Mouse (Mus musculus): ENCODE results near the gene Aqp1. TPM values are rescaled to one million over a fixed set of nuclear protein-coding genes. Genes with fewer than 3 reads are reported as not detected.

Gene Aqp1
- total RNA-seq (2021) = 100 to 1,000 TPM; 127 to 167 TPM
- long read RNA-seq, experiment 1, transcript Aqp1-201 (4 exons, 2,627 nt) = major isoform, 46 of 64 reads
- long read RNA-seq, experiment 1, partial matches to known transcripts = 17 of 64 reads
- long read RNA-seq, experiment 1, other reads (novel, unspliced or antisense) = 1 of 64 reads
- long read RNA-seq, experiment 2, transcript Aqp1-201 (4 exons, 2,627 nt) = major isoform, 49 of 67 reads
- long read RNA-seq, experiment 2, partial matches to known transcripts = 17 of 67 reads
- long read RNA-seq, experiment 2, other reads (novel, unspliced or antisense) = 1 of 67 reads

- peak; percentile 52 for DNase-seq
Measured at GRCm38 (mm10) chr6:55335989-55336514, at the start of gene Aqp1. Aqp1 (plus strand) TSS chr6:55336432.

- DNase-seq = no peak
Measured at GRCm38 (mm10) chr6:55288007-55288602, 48.1 kb upstream of the Aqp1 start.

- peak; percentile 32 for DNase-seq
Measured at GRCm38 (mm10) chr6:55294549-55295131, 41.6 kb upstream of the Aqp1 start.

GRCm38 (mm10) chr6:55295325-55295724, 40.9 kb upstream of the Aqp1 start:
- DNase-seq = no peak

GRCm38 (mm10) chr6:55299482-55299881, 36.8 kb upstream of the Aqp1 start:
- no peak for DNase-seq

- DNase-seq = no peak
Measured at GRCm38 (mm10) chr6:55299917-55300316, 36.3 kb upstream of the Aqp1 start.

- DNase-seq = no peak
Measured at GRCm38 (mm10) chr6:55300704-55301103, 35.5 kb upstream of the Aqp1 start.

- DNase-seq = no peak
Measured at GRCm38 (mm10) chr6:55310179-55310578, 26.1 kb upstream of the Aqp1 start.

GRCm38 (mm10) chr6:55311962-55312361, 24.3 kb upstream of the Aqp1 start:
- no peak for DNase-seq

GRCm38 (mm10) chr6:55313893-55314292, 22.3 kb upstream of the Aqp1 start:
- DNase-seq = no peak

- no peak for DNase-seq
Measured at GRCm38 (mm10) chr6:55314628-55315027, 21.6 kb upstream of the Aqp1 start.

- DNase-seq = no peak
Measured at GRCm38 (mm10) chr6:55318597-55318996, 17.6 kb upstream of the Aqp1 start.

- no peak for DNase-seq
Measured at GRCm38 (mm10) chr6:55319585-55320551, 16.4 kb upstream of the Aqp1 start.

GRCm38 (mm10) chr6:55320894-55321293, 15.3 kb upstream of the Aqp1 start:
- no peak for DNase-seq

- DNase-seq = no peak
Measured at GRCm38 (mm10) chr6:55321518-55321917, 14.7 kb upstream of the Aqp1 start.

- DNase-seq = no peak
Measured at GRCm38 (mm10) chr6:55322980-55323379, 13.3 kb upstream of the Aqp1 start.

- DNase-seq = no peak
Measured at GRCm38 (mm10) chr6:55323908-55324634, 12.2 kb upstream of the Aqp1 start.

- DNase-seq = no peak
Measured at GRCm38 (mm10) chr6:55324785-55325184, 11.4 kb upstream of the Aqp1 start.

- DNase-seq = no peak
Measured at GRCm38 (mm10) chr6:55326299-55326698, 9.9 kb upstream of the Aqp1 start.

GRCm38 (mm10) chr6:55327326-55327725, 8.9 kb upstream of the Aqp1 start:
- DNase-seq = no peak

GRCm38 (mm10) chr6:55328179-55328578, 8.1 kb upstream of the Aqp1 start:
- no peak for DNase-seq

- no peak for DNase-seq
Measured at GRCm38 (mm10) chr6:55331315-55331714, 4.9 kb upstream of the Aqp1 start.
